Mouse (Mus musculus) ES-Bruce4 (cell line): ENCODE data around the gene Fitm1. TPM values are rescaled to one million over a fixed set of nuclear protein-coding genes. Genes with fewer than 3 reads are reported as not detected.

ENCODE experiments used
- H3K27ac ChIP-seq: 2 replicates; pipeline ENCODE4 v1.5.1; 2012; ENCODE audit warnings: low read length, inconsistent platforms; ENCODE audit not compliant: insufficient read depth
- H3K27me3 ChIP-seq: 2 replicates; pipeline ENCODE4 v1.6.1; 2012; ENCODE audit warnings: mild to moderate bottlenecking, low read length, inconsistent platforms; ENCODE audit not compliant: control insufficient read depth, poor library complexity, insufficient read depth, severe bottlenecking
- H3K36me3 ChIP-seq: 2 replicates; pipeline ENCODE4 v1.6.1; 2012; ENCODE audit warnings: inconsistent platforms, mild to moderate bottlenecking, low read length, moderate library complexity; ENCODE audit not compliant: control insufficient read depth, poor library complexity, insufficient read depth, severe bottlenecking
- H3K4me1 ChIP-seq: one replicate; pipeline ENCODE4 v1.8.1; 2011; ENCODE audit warnings: low read length; ENCODE audit not compliant: control insufficient read depth, insufficient read depth
- H3K4me3 ChIP-seq: 2 replicates; pipeline ENCODE4 v1.5.1; 2011; ENCODE audit warnings: low read depth, mild to moderate bottlenecking, low read length
- H3K9ac ChIP-seq: 2 replicates; pipeline ENCODE4 v1.6.1; 2012; ENCODE audit warnings: low read depth, mild to moderate bottlenecking, inconsistent platforms; ENCODE audit not compliant: poor library complexity, severe bottlenecking
- H3K9me3 ChIP-seq: replicated peaks from 2 replicates; pipeline ENCODE4 v1.6.1; 2012; ENCODE audit warnings: mild to moderate bottlenecking, low read length, inconsistent platforms; ENCODE audit not compliant: control insufficient read depth, poor library complexity, insufficient read depth, severe bottlenecking
- CTCF ChIP-seq: IDR thresholded peaks from one replicate; pipeline ENCODE4 v1.8.1; 2011; ENCODE audit warnings: low read depth, low read length
- EP300 ChIP-seq: IDR thresholded peaks from 2 replicates; pipeline ENCODE4 v1.6.1; 2011; ENCODE audit warnings: low read depth, low read length; ENCODE audit not compliant: insufficient read depth
- POLR2A ChIP-seq: IDR thresholded peaks from one replicate; pipeline ENCODE4 v1.8.1; 2011; ENCODE audit warnings: low read length; ENCODE audit not compliant: insufficient read depth
- polyA plus RNA-seq: library from polyadenylated mRNA; stranded (reverse); fragments of >200 nt; gene quantifications from 2 replicates; pipeline ENCODE4 v1.2.4, GENCODE M21; 2011; ENCODE audit warnings: low read depth; ENCODE audit not compliant: missing spikeins, insufficient read depth, insufficient read length

The Fitm1 gene
- polyA plus RNA-seq, 1 experiment: 1.5 TPM

DNA sequence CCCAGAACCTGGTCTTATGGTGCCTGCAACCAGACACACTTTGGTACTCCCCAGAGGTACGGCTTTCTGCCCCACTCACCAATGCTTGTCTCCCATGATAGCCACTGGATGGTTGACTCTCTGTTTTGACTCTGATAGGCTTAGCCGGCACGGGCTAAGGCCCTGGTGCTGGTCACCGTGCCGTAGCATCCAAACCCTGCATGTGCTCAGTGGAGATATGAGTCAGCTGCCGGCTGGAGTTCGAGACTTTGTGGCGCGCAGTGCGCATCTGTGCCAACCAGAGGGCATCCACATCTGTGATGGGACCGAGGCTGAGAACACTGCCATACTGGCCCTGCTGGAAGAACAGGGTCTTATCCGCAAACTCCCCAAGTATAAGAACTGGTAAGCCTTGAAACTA lies 33.1 kb upstream of the Fitm1 start:
- Histone ChIP-seq H3K36me3 (peaks cover 30% of the 10 kb centered on the region), H3K27ac (no peak overlapping the region), H3K9ac (no peak overlapping the region), H3K9me3 (no peaks in the 10 kb centered on the region), H3K4me1 (peaks cover 2% of the 10 kb centered on the region), H3K27me3 (no peaks in the 10 kb centered on the region), H3K4me3 (no peak overlapping the region)
- TF ChIP-seq CTCF: no peak
- no peak for TF ChIP-seq POLR2A
- TF ChIP-seq EP300: no peak

DNA sequence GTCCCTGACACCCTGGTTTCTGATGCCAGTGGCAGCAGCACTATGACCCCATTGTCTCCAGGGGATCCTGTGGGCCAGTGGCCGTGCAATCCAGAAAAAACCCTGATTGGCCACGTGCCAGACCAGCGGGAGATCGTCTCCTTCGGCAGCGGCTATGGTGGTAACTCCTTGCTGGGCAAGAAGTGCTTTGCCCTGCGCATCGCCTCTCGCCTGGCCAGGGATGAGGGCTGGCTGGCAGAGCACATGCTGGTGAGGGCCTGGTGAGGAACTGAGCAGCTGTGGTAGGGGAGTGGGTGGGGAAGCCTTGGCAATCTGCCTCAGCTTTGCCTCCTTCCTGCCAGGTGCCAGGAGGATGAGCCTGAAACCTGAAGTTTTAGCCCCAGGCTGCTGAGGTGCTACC lies 31.1 kb upstream of the Fitm1 start:
- Histone ChIP-seq H3K27ac (no peak overlapping the region), H3K9me3 (no peaks in the 10 kb centered on the region), H3K4me1 (peaks cover 2% of the 10 kb centered on the region), H3K27me3 (no peaks in the 10 kb centered on the region), H3K36me3 (peaks cover 49% of the 10 kb centered on the region), H3K4me3 (no peak overlapping the region), H3K9ac (no peak overlapping the region)
- TF ChIP-seq EP300 (no peak), POLR2A (no peak), CTCF (no peak)

DNA sequence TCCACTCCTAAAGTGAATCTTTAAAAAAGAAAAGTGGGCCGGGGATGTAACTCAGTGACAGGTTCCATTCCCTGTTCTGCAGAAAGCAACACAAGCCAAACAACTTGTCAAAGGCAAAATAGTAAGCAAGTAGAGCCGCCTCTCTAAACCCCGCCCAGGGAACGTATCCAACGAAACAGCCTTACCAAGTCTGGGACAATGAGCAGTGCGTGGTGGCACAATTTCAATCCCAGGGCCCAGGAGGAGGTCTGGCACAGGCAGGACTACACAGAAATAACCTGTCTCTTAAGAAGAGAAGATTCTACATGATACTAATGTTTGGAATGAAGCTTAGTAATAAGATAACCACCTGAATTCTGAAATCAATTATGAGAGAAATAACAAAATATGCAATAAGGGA lies 25.2 kb upstream of the Fitm1 start:
- Histone ChIP-seq H3K4me3 (no peak overlapping the region), H3K27me3 (no peaks in the 10 kb centered on the region), H3K27ac (no peak overlapping the region), H3K9me3 (no peaks in the 10 kb centered on the region), H3K36me3 (peaks cover 36% of the 10 kb centered on the region), H3K9ac (no peak overlapping the region), H3K4me1 (peaks cover 1% of the 10 kb centered on the region)
- no peak for TF ChIP-seq EP300
- TF ChIP-seq CTCF: no peak
- no peak for TF ChIP-seq POLR2A

DNA sequence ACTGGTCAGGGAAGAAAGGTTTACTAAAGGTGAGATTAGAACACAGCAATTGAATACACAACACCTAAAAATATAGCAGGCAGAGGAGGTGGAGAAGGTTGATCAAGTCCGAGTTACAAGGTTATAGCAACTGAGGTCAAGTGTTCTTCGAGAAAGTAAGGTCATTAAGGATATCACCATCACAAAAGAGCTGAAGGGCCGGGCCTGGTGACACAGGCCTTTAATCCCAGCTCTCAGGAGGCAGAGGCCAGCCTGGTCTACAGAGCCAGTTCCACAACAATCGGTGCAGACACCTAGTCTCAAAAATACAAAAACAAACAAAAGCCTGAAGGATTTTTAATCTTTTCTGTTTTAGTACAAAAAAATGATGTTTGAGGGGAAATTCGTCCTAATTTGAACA lies 24.1 kb upstream of the Fitm1 start:
- Histone ChIP-seq H3K27me3 (no peaks in the 10 kb centered on the region), H3K9me3 (no peaks in the 10 kb centered on the region), H3K4me1 (peaks cover 1% of the 10 kb centered on the region), H3K27ac (no peak overlapping the region), H3K4me3 (no peak overlapping the region), H3K9ac (no peak overlapping the region), H3K36me3 (peaks cover 27% of the 10 kb centered on the region)
- TF ChIP-seq POLR2A: no peak
- peak; percentile 84 for TF ChIP-seq EP300

DNA sequence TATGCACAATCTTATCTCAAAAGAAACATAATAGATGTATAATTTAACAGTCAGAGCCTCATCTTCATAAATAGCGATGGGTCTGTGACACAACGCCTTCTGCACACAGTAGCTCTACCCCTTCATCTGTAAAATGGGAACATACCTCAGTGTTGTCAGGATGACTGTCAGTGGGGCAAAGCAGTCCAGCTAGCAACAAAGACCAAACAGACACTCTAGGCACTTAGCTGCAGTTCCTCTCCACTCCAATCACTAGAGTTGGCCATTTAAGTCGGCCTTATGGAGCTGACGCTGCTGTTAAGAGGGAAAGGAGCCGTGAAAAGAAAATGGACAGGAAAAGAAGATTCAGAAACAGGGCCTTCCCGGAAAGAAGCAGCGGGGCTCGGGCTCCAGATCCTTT lies 23.6 kb upstream of the Fitm1 start:
- Histone ChIP-seq H3K4me1 (peaks cover 1% of the 10 kb centered on the region), H3K9me3 (no peaks in the 10 kb centered on the region), H3K27ac (peak overlapping the region; percentile 56; the same call in 1 of the 2 replicates), H3K36me3 (peaks cover 26% of the 10 kb centered on the region), H3K27me3 (no peaks in the 10 kb centered on the region), H3K4me3 (no peak overlapping the region), H3K9ac (no peak overlapping the region)
- TF ChIP-seq CTCF (no peak), EP300 (no peak), POLR2A (no peak)

DNA sequence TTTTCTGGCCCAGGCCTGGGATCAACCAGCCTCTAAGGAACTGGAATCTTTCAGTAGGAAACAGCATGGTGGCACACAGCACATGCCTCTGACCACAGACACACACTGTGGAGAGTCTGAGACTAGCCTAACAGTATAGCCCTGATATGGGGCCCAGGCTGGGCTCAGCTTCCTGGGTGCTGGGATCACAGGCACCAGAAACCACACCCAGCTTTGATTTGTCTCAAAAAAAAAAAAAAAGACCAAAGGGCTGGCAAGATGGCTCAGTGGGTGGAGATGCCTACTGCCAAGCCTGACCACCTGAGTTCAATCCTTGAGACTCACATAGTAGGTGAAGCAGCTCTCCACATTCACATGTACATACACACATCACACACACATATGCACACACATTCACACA lies 20.8 kb upstream of the Fitm1 start:
- Histone ChIP-seq H3K27me3 (no peaks in the 10 kb centered on the region), H3K4me1 (peaks cover 1% of the 10 kb centered on the region), H3K36me3 (peaks cover 2% of the 10 kb centered on the region), H3K27ac (no peak overlapping the region), H3K9ac (no peak overlapping the region), H3K4me3 (no peak overlapping the region), H3K9me3 (no peaks in the 10 kb centered on the region)
- TF ChIP-seq CTCF: no peak
- TF ChIP-seq EP300: no peak
- TF ChIP-seq POLR2A: no peak
